Mouse (Mus musculus): ENCODE measurements around the gene Bri3.

GRCm38 (mm10) chr5:144263496-144263895 lies 19.3 kb downstream of the Bri3 start:
- TF ChIP-seq CTCF (IDR thresholded peaks at IDR 0.05; ENCODE audit: extremely low read depth, insufficient read length, insufficient replicate concordance, low read depth, low read length) = no peak
- no peak for TF ChIP-seq POLR2A (IDR thresholded peaks at IDR 0.05; ENCODE audit: low read depth, low read length)

Measured in small intestine, adult 2 months (tissue).